Mouse (Mus musculus) stomach, embryonic 16.5 days (tissue): Measurements from ENCODE around the gene Scnm1. TPM values are rescaled to one million over a fixed set of nuclear protein-coding genes. Genes with fewer than 3 reads are reported as not detected.

Source experiments
- ATAC-seq: fragments of 200-750 bp; cut with Nextera tagmentation; 2 replicates; pipeline ENCODE4 v1.8.0; 2017; ENCODE audit warnings: moderate number of reproducible peaks, moderate TSS enrichment; ENCODE audit not compliant: insufficient read depth, low FRiP score
- H3K27ac ChIP-seq: fragments of 300-500 bp; sonication (generic); 2 replicates; pipeline ENCODE4 v1.5.1; 2014; ENCODE audit warnings: low read length
- H3K27me3 ChIP-seq: fragments of 300-500 bp; sonication (generic); 2 replicates; pipeline ENCODE4 v1.6.1; 2014; ENCODE audit warnings: low read length, control low read depth, mixed read lengths; ENCODE audit not compliant: control insufficient read depth, insufficient read depth
- H3K36me3 ChIP-seq: fragments of 300-500 bp; sonication (generic); 2 replicates; pipeline ENCODE4 v1.6.1; 2014; ENCODE audit warnings: low read length; ENCODE audit not compliant: control insufficient read depth, insufficient read depth
- H3K4me1 ChIP-seq: fragments of 300-500 bp; sonication (generic); 2 replicates; pipeline ENCODE4 v1.6.1; 2014; ENCODE audit warnings: low read length, control low read depth, mixed read lengths; ENCODE audit not compliant: control insufficient read depth, insufficient read depth
- H3K4me2 ChIP-seq: fragments of 300-500 bp; sonication (generic); 2 replicates; pipeline ENCODE4 v1.6.1; 2014; ENCODE audit warnings: low read depth, low read length, mixed read lengths
- H3K4me3 ChIP-seq: fragments of 300-500 bp; sonication (generic); replicated peaks from 2 replicates; pipeline ENCODE4 v1.5.1; 2014; ENCODE audit warnings: mild to moderate bottlenecking, low read length
- H3K9ac ChIP-seq: fragments of 300-500 bp; sonication (generic); 2 replicates; pipeline ENCODE4 v1.6.1; 2014; ENCODE audit warnings: low read length
- H3K9me3 ChIP-seq: fragments of 300-500 bp; sonication (generic); replicated peaks from 2 replicates; pipeline ENCODE4 v1.6.1; 2016; ENCODE audit warnings: low read length, control low read depth; ENCODE audit not compliant: control insufficient read depth
- WGBS: fragments of 180-500 bp; shearing (Covaris S2); extraction: QIAGEN DNeasy Blood & Tissue Kit; methylation state at CpG from one replicate; pipeline ENCODE4 v1.1.7; 2014; 5-methylcytosine and 5-hydroxymethylcytosine counted together
- polyA plus RNA-seq: library from polyadenylated mRNA; unstranded; fragments of >200 nt; fragmentation: Nextera tagmentation; extraction: Ambion mirVana; gene quantifications from 2 replicates; pipeline ENCODE4 v1.2.1, GENCODE M21; 2015

Gene Scnm1
- polyA plus RNA-seq, 1 experiment from 2014 or later = 58.2 TPM

- peak overlapping the region; percentile 59; the same call in 1 of the 2 replicates for H3K9ac ChIP-seq
- ATAC-seq = no peak
- 34% methylated on average over 77 of the region's 84 CpGs for WGBS
Measured at GRCm38 (mm10) chr3:95172526-95173255, 38.9 kb upstream of the Scnm1 start.

DNA sequence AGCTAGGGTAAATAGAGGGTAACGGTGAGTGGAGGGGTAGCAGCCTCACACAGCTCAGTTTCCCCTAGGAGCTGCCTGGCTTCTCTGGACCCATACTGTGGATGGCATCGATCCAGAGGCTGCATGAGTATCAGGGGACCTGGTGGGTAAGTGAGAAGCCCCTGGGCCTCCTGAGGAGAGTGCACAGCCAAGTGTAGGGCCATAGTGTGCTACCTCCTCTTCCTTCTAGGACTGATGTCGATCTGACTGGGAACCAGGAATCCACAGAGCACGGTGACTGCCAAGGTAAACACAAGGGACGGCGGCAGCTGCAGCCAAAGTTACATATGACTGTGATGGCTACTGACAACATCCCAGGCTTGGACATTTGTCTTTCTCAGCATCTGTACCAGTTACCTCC is 37.3 kb upstream of the Scnm1 start:
- Histone ChIP-seq H3K4me1 (peaks cover 13% of the 10 kb centered on the region; the same call in 1 of the 2 replicates), H3K9me3 (no peaks in the 10 kb centered on the region), H3K4me3 (no peak overlapping the region), H3K36me3 (peaks cover 10% of the 10 kb centered on the region; the same call in 1 of the 2 replicates), H3K27me3 (peaks cover 18% of the 10 kb centered on the region), H3K27ac (no peak overlapping the region), H3K4me2 (no peak overlapping the region), H3K9ac (no peak overlapping the region)
- WGBS = 69% methylated on average over 6 of the region's 6 CpGs
- ATAC-seq = no peak

More at GRCm38 (mm10) chr3:95172526-95173255, 38.9 kb upstream of the Scnm1 start:
- H3K9me3 ChIP-seq = no peaks in the 10 kb centered on the region
- peaks cover 18% of the 10 kb centered on the region for H3K27me3 ChIP-seq
- H3K4me2 ChIP-seq = peak overlapping the region; percentile 56
- no peak overlapping the region for H3K27ac ChIP-seq
- peak overlapping the region; percentile 32 for H3K4me3 ChIP-seq
- H3K4me1 ChIP-seq = peaks cover 13% of the 10 kb centered on the region; the same call in 1 of the 2 replicates
- H3K36me3 ChIP-seq = peaks cover 10% of the 10 kb centered on the region; the same call in 1 of the 2 replicates

GRCm38 (mm10) chr3:95169996-95170395 is 36.2 kb upstream of the Scnm1 start:
- Histone ChIP-seq H3K36me3 (peaks cover 10% of the 10 kb centered on the region; the same call in 1 of the 2 replicates), H3K9ac (no peak overlapping the region), H3K4me2 (no peak overlapping the region), H3K9me3 (no peaks in the 10 kb centered on the region), H3K4me3 (no peak overlapping the region), H3K4me1 (peaks cover 13% of the 10 kb centered on the region; the same call in 1 of the 2 replicates), H3K27me3 (peaks cover 18% of the 10 kb centered on the region), H3K27ac (no peak overlapping the region)
- no peak for ATAC-seq
- 91% methylated on average over 10 of the region's 10 CpGs for WGBS

DNA sequence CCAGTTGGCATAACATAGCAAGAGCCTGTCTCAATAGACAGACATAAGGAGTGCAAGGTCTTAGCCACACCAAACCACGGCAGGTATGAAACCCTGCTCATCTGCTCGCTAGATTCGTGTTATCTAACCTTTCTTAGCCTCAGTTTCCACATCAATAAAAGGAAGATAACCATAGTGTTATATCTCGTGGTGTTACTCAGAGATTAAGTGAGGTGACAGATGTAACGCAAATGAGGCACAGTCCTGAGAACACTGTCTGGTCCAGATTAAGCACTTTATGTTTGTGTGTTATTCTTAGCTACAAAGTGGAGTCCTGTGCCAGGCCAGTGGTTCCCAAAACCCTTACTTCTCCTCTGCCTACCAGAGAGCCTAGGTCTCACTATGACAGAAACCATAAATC is 31.0 kb upstream of the Scnm1 start:
- Histone ChIP-seq H3K27ac (no peak overlapping the region), H3K9ac (no peak overlapping the region), H3K4me3 (no peak overlapping the region), H3K9me3 (no peaks in the 10 kb centered on the region), H3K4me2 (no peak overlapping the region), H3K27me3 (no peaks in the 10 kb centered on the region), H3K4me1 (peaks cover 27% of the 10 kb centered on the region), H3K36me3 (no peaks in the 10 kb centered on the region)
- 76% methylated on average over 5 of the region's 5 CpGs for WGBS
- ATAC-seq = no peak

- no peak overlapping the region for H3K4me3 ChIP-seq
- no peaks in the 10 kb centered on the region for H3K27me3 ChIP-seq
- H3K4me1 ChIP-seq = peaks cover 32% of the 10 kb centered on the region
- WGBS = 76% methylated on average over 5 of the region's 5 CpGs
- H3K36me3 ChIP-seq = no peaks in the 10 kb centered on the region
- no peak for ATAC-seq
- no peak overlapping the region for H3K9ac ChIP-seq
- no peak overlapping the region for H3K27ac ChIP-seq
- H3K4me2 ChIP-seq = no peak overlapping the region
- H3K9me3 ChIP-seq = no peaks in the 10 kb centered on the region
Measured at GRCm38 (mm10) chr3:95164256-95164550, 30.4 kb upstream of the Scnm1 start.

DNA sequence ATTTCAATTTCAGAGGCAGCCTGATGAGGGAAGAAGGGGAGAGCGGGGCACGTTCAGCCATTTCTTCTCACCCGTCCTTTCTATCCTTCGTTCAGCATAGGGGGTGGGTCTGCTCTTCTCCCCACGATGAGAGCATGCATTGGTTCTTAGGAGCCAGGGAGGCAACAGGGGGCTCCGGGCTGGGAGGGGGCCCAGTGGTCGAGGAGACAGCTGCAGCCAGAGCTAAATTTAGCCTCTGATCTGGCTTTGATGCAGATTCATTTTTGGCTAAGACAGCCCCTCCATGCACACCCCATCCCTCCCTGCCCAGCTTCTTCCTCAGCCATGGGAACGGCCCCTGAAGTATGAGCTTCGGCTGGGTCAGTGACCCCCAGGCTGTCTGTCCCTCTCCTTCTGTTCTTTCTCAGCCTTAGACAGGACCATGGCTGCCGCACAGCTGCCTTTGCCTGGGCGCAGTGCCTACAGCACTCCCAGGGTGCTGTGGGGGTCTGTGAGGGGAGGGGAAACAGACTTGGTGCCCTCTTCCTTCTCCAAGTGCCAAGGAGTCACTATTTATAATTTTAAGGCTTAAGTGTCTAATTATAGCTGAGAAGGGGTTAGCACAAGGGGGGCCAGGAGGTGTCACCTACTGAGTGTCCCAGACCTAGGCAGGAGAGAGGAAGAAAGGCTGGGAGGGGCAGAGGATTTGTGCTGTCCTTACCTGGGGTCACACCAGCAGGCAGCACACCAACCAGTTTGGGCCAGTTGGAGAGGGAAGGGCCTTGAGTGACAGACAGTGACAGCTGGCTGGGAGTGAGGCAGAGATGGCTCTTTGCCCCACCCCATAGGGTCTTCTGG is 29.8 kb upstream of the Scnm1 start:
- Histone ChIP-seq H3K4me2 (peak overlapping the region; percentile 6), H3K36me3 (no peaks in the 10 kb centered on the region), H3K9ac (peak overlapping the region; percentile 1; the same call in 1 of the 2 replicates), H3K27me3 (no peaks in the 10 kb centered on the region), H3K9me3 (no peaks in the 10 kb centered on the region), H3K27ac (peak overlapping the region; percentile 38; the same call in 1 of the 2 replicates), H3K4me1 (peaks cover 32% of the 10 kb centered on the region), H3K4me3 (no peak overlapping the region)
- ATAC-seq = peak; percentile 14; the same call in 1 of the 2 replicates
- 49% methylated on average over 11 of the region's 11 CpGs for WGBS

DNA sequence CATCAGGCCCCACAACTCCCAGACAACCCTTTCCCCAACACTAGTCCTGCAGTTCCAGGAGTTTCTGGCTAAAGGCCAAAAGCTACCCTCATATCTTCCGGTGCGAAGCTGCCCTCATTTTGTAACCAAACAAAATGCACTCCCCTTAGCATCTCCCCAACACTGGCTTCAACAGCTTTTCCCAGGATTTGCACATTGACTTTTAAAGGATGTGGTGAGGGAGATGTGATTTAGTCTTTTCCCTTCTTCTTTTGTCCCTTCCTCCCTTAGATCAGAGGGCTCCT is 28.5 kb upstream of the Scnm1 start:
- WGBS = 36% methylated on average over 2 of the region's 2 CpGs
- Histone ChIP-seq H3K36me3 (no peaks in the 10 kb centered on the region), H3K4me2 (peak overlapping the region; percentile 86), H3K4me1 (peaks cover 32% of the 10 kb centered on the region), H3K27ac (peak overlapping the region; percentile 49; the same call in 1 of the 2 replicates), H3K9me3 (no peaks in the 10 kb centered on the region), H3K9ac (0 out of 2 replicates have a peak overlapping the region, but pooled peaks have one; percentile 81), H3K27me3 (no peaks in the 10 kb centered on the region), H3K4me3 (peak overlapping the region; percentile 79)
- no peak for ATAC-seq

GRCm38 (mm10) chr3:95161618-95162344 is 28.0 kb upstream of the Scnm1 start:
- H3K36me3 ChIP-seq = no peaks in the 10 kb centered on the region
- no peaks in the 10 kb centered on the region for H3K27me3 ChIP-seq
- ATAC-seq = no peak
- H3K27ac ChIP-seq = peak overlapping the region; percentile 49
- H3K4me1 ChIP-seq = peaks cover 32% of the 10 kb centered on the region
- H3K9ac ChIP-seq = peak overlapping the region; percentile 81
- H3K4me2 ChIP-seq = peak overlapping the region; percentile 86
- H3K9me3 ChIP-seq = no peaks in the 10 kb centered on the region
- WGBS = 14% methylated on average over 9 of the region's 9 CpGs
- peak overlapping the region; percentile 79 for H3K4me3 ChIP-seq
